Mouse (Mus musculus) bone marrow macrophage, adult 2 months (primary cell): ENCODE results near the gene Ppp1cc.

ENCODE experiments used
- CTCF ChIP-seq: IDR thresholded peaks from 2 replicates; pipeline ENCODE4 v1.5.1; 2012; ENCODE audit warnings: low read depth, mild to moderate bottlenecking, low read length, moderate library complexity
- POLR2A ChIP-seq: IDR thresholded peaks from 2 replicates; pipeline ENCODE4 v1.6.1; 2012; ENCODE audit warnings: mild to moderate bottlenecking, low read depth, low read length, borderline replicate concordance

DNA sequence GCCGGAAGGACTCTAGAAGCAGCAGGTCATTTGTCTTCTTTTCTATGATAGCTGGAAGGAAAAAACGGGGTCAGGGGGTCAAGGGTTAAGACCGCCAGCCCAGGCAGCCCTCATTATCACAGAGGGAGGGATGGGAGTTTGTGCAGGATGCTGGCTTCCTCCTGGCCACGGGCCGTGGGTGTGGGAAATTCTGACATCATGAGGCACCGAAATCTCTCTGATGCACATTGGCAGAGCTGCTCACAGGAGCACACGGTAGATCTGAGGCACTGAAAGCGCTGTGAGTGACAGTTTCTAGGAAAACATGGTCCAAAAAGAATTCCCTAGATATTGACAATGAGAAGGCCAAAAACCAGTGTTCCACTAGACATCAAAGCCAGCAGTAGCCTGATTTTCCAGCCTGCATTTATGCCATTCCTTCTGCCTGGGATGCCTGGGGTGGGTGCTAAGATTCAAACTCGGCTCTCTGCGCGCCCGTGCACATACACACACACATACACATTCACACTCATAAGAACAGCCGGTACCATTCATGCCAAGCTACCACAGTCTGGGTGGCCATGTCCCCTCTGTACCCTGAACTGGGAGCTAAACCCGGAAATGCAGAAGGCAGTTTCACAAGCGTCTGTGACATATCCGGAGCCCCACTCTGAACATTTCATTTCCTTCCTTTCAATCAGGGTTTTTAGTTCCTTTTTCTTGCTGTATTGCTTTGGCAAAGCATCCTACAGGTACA is 48.6 kb upstream of the Ppp1cc start:
- TF ChIP-seq CTCF (no peak; the same call in 1 of the 2 replicates), POLR2A (no peak)
